In the genomic region with DNA sequence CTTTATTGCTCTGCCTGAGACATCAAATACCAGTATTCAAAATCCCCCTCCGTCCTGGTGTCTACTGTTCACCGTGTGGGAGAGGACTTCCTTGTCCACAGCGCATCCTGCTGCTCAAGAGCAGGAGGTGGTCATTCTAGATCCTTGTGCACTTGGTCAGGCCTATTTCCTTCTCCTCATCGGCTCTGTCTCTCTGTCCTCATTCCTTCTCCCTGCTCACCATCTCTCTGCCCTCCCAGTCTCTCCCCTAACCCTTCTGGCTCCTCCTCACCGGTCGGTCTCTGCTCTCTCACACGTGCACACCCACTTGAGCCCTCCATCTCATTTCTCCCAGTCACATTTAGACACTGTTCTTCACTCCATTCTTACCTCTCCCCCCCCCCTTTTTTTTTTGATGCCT, we compare ENCODE assay signal across 26 mouse cellular contexts.
"Had no signal": no experiment of that assay in that cellular context is flagged by ENCODE, and none has a peak within 500 bp of the region (broad histone marks: within the 10 kb centered on the region; RNA-seq: fewer than 3 reads in every experiment).

No protein-coding gene starts in this region.

- H3K27me3 ChIP-seq: heart, embryonic 13.5 days; heart, embryonic 15.5 days; hindbrain, embryonic 12.5 days; hindbrain, embryonic 15.5 days; intestine, embryonic 15.5 days; limb, embryonic 12.5 days; liver, embryonic 13.5 days had no signal

- H3K9me3 ChIP-seq: heart, embryonic 13.5 days; heart, embryonic 15.5 days; hindbrain, embryonic 10.5 days; hindbrain, embryonic 12.5 days; hindbrain, embryonic 15.5 days; intestine, embryonic 15.5 days; limb, embryonic 10.5 days; limb, embryonic 12.5 days; liver, embryonic 13.5 days had no signal

- H3K4me1 ChIP-seq: intestine, embryonic 15.5 days had no signal

- DNase-seq: gastrocnemius, adult 2 months; gastrocnemius, postnatal 10 days; gastrocnemius, postnatal 25 days; heart, postnatal 14 days; heart, postnatal 36 days; kidney, adult 18-20 months; kidney, adult 8-10 months; kidney, postnatal 14 days; kidney, postnatal 4 days; liver; liver, embryonic 13.5 days had no signal

- ATAC-seq: forebrain, embryonic 16.5 days; inflammation-experienced regulatory T-cells, adult 6 months; intestine, embryonic 15.5 days; intestine, postnatal 0 days had no signal

- H3K27ac ChIP-seq: gastrocnemius, adult 2 months; heart, embryonic 13.5 days; heart, embryonic 15.5 days; hindbrain, embryonic 10.5 days; hindbrain, embryonic 12.5 days; hindbrain, embryonic 15.5 days; intestine, embryonic 15.5 days; layer of hippocampus, adult 2 months; left cerebral cortex, adult 2 months; limb, embryonic 10.5 days; limb, embryonic 12.5 days; liver, embryonic 13.5 days had no signal

- H3K4me3 ChIP-seq: gastrocnemius, adult 2 months; heart, embryonic 13.5 days; heart, embryonic 15.5 days; hindbrain, embryonic 10.5 days; hindbrain, embryonic 12.5 days; hindbrain, embryonic 15.5 days; intestine, embryonic 15.5 days; layer of hippocampus, adult 2 months; left cerebral cortex, adult 2 months; limb, embryonic 10.5 days; limb, embryonic 12.5 days; liver, embryonic 13.5 days had no signal

- H3K4me2 ChIP-seq: heart, embryonic 11.5 days; heart, embryonic 13.5 days; heart, embryonic 15.5 days; hindbrain, embryonic 12.5 days; hindbrain, embryonic 15.5 days; intestine, embryonic 15.5 days; limb, embryonic 12.5 days; liver, embryonic 11.5 days; liver, embryonic 13.5 days had no signal

- H3K9ac ChIP-seq: heart, embryonic 13.5 days; heart, embryonic 15.5 days; hindbrain, embryonic 12.5 days; hindbrain, embryonic 15.5 days; intestine, embryonic 15.5 days; limb, embryonic 12.5 days; liver, embryonic 13.5 days had no signal

- H3K36me3 ChIP-seq: heart, embryonic 15.5 days; hindbrain, embryonic 10.5 days; hindbrain, embryonic 12.5 days; hindbrain, embryonic 15.5 days; intestine, embryonic 15.5 days; limb, embryonic 10.5 days; limb, embryonic 12.5 days had no signal
